Mouse (Mus musculus): ENCODE measurements around the gene Gpc6. TPM values are rescaled to one million over a fixed set of nuclear protein-coding genes. Genes with fewer than 3 reads are reported as not detected.
A peak's percentile ranks its signal among the peaks of the same experiment; 100 is the strongest.

Gpc6 gene
- polyA plus RNA-seq, 1 experiment from 2014 or later, result 11.4 TPM

DNA sequence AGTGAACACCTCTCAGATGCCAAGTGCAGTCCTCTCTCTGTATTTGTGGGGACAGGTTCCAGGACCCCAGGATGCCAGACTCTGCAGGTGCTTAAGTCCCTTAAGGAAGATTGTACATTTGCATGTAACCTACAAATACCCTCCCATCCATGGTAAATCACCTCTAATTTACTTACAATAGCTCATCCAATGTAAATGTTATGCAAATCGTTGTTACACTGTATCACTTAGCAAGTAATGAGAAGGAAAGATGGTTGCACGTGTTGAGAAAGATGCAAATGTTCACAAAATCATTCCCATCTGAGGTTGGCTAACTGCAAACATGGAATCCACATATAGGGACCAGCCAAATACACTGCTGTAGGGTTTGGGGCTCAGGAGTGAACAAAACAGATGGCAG lies 927.7 kb downstream of the Gpc6 start:
- Histone ChIP-seq H3K9me3 (ENCODE audit: control insufficient read depth, low read length) (no peaks in the 10 kb centered on the region), H3K9ac (ENCODE audit: low read length) (no peak overlapping the region), H3K4me2 (replicated peaks; ENCODE audit: low read depth) (no peak overlapping the region), H3K27me3 (ENCODE audit: control insufficient read depth, insufficient read depth, low read length) (no peaks in the 10 kb centered on the region), H3K4me1 (replicated peaks; ENCODE audit: control insufficient read depth, insufficient read depth) (no peaks in the 10 kb centered on the region), H3K36me3 (ENCODE audit: control insufficient read depth, insufficient read depth, low read length) (no peaks in the 10 kb centered on the region), H3K4me3 (ENCODE audit: low read depth, low read length) (no peak overlapping the region), H3K27ac (replicated peaks) (no peak overlapping the region)
- DNase-seq (ENCODE audit: low spot score) (no peak), ATAC-seq (ENCODE audit: low FRiP score, low TSS enrichment) (no peak)
- TF ChIP-seq CTCF (IDR thresholded peaks at IDR 0.05; ENCODE audit: low read depth), result no peak
- no peak for TF ChIP-seq EP300 (optimal IDR thresholded peaks at IDR 0.05)
- 92% methylated on average over 2 of the region's 2 CpGs for WGBS

DNA sequence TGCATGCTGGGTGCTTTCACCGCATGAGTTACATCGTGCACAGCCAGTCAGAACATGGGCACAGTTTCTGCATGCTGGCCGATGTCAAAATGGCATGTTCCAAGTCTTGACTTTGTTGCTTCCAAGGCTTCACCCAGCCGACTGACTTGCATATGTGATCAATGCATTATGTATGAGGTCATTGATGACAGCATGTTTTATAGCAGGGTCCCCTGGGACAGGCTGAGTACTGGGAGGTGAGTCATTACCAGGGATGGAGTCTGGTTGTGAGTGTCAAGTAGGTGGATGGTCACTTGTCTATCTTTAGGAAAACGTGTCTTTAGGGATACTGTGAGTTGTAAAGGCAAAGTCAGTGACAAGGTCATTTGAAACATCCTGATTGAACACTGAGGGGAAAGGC lies 929.4 kb downstream of the Gpc6 start:
- H3K4me2 ChIP-seq (replicated peaks; ENCODE audit: low read depth), result no peak overlapping the region
- no peak overlapping the region for H3K4me3 ChIP-seq (ENCODE audit: low read depth, low read length)
- no peak for TF ChIP-seq CTCF (IDR thresholded peaks at IDR 0.05; ENCODE audit: low read depth)
- TF ChIP-seq EP300 (optimal IDR thresholded peaks at IDR 0.05), result no peak
- no peaks in the 10 kb centered on the region for H3K36me3 ChIP-seq (ENCODE audit: control insufficient read depth, insufficient read depth, low read length)
- no peak overlapping the region for H3K9ac ChIP-seq (ENCODE audit: low read length)
- H3K27me3 ChIP-seq (ENCODE audit: control insufficient read depth, insufficient read depth, low read length), result no peaks in the 10 kb centered on the region
- WGBS, result 93% methylated on average over 5 of the region's 5 CpGs
- no peak for ATAC-seq (ENCODE audit: low FRiP score, low TSS enrichment)
- no peak overlapping the region for H3K27ac ChIP-seq (replicated peaks)
- DNase-seq (ENCODE audit: low spot score), result no peak
- no peaks in the 10 kb centered on the region for H3K9me3 ChIP-seq (ENCODE audit: control insufficient read depth, low read length)
- no peaks in the 10 kb centered on the region for H3K4me1 ChIP-seq (replicated peaks; ENCODE audit: control insufficient read depth, insufficient read depth)

DNA sequence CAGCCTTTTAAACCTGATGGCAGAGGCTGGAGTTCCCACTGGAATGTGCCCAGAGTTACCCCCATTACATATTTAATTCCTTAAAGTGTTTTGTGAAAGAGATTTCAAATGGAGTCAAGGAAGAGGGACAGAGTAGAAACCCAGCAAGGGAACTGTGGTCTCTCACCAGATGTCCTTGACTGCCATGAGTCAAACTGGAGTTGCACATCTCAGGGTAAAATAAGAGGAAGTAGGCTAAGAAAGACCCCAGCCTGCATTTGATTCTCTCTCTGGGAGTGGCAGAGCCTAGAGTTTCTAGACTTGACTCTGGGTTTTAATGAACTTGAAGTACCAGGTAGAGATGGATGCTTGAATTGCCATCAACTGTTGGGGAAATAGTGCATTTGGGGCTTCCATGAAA lies 946.2 kb downstream of the Gpc6 start:
- Histone ChIP-seq H3K4me2 (replicated peaks; ENCODE audit: low read depth) (no peak overlapping the region), H3K36me3 (ENCODE audit: control insufficient read depth, insufficient read depth, low read length) (no peaks in the 10 kb centered on the region), H3K4me3 (ENCODE audit: low read depth, low read length) (no peak overlapping the region), H3K9ac (ENCODE audit: low read length) (no peak overlapping the region), H3K4me1 (replicated peaks; ENCODE audit: control insufficient read depth, insufficient read depth) (no peaks in the 10 kb centered on the region), H3K9me3 (ENCODE audit: control insufficient read depth, low read length) (no peaks in the 10 kb centered on the region), H3K27me3 (ENCODE audit: control insufficient read depth, insufficient read depth, low read length) (no peaks in the 10 kb centered on the region), H3K27ac (replicated peaks) (no peak overlapping the region)
- DNase-seq (ENCODE audit: low spot score) (no peak), ATAC-seq (ENCODE audit: low FRiP score, low TSS enrichment) (no peak)
- TF ChIP-seq CTCF (IDR thresholded peaks at IDR 0.05; ENCODE audit: low read depth) (no peak), EP300 (optimal IDR thresholded peaks at IDR 0.05) (no peak)

DNA sequence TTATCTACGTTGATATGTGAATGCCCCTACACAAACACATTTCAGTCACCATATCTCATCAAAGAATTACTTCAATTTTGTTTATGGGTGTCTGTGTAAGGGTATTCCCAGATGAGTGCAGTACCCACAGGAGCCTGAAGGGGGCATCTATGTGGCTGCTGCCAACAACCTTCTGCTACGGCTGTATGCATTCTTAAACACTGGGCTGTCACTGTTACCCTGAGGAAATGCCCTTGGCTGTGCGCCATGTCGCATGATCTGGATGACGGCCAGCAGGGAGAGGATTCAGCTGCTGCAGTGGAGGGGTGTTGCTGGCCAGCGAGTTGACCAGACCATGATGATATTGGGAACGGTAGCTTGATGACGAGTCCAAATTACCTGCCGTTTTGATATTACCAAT lies 954.2 kb downstream of the Gpc6 start:
- no peak for ATAC-seq (ENCODE audit: low FRiP score, low TSS enrichment)
- H3K36me3 ChIP-seq (ENCODE audit: control insufficient read depth, insufficient read depth, low read length), result no peaks in the 10 kb centered on the region
- H3K27me3 ChIP-seq (ENCODE audit: control insufficient read depth, insufficient read depth, low read length), result no peaks in the 10 kb centered on the region
- no peaks in the 10 kb centered on the region for H3K9me3 ChIP-seq (ENCODE audit: control insufficient read depth, low read length)
- no peak for DNase-seq (ENCODE audit: low spot score)
- no peak overlapping the region for H3K9ac ChIP-seq (ENCODE audit: low read length)
- H3K4me2 ChIP-seq (replicated peaks; ENCODE audit: low read depth), result no peak overlapping the region
- no peak overlapping the region for H3K27ac ChIP-seq (replicated peaks)
- TF ChIP-seq CTCF (IDR thresholded peaks at IDR 0.05; ENCODE audit: low read depth), result peak; percentile 47
- no peak for TF ChIP-seq EP300 (optimal IDR thresholded peaks at IDR 0.05)
- no peaks in the 10 kb centered on the region for H3K4me1 ChIP-seq (replicated peaks; ENCODE audit: control insufficient read depth, insufficient read depth)
- WGBS, result 73% methylated on average over 9 of the region's 9 CpGs
- no peak overlapping the region for H3K4me3 ChIP-seq (ENCODE audit: low read depth, low read length)

DNA sequence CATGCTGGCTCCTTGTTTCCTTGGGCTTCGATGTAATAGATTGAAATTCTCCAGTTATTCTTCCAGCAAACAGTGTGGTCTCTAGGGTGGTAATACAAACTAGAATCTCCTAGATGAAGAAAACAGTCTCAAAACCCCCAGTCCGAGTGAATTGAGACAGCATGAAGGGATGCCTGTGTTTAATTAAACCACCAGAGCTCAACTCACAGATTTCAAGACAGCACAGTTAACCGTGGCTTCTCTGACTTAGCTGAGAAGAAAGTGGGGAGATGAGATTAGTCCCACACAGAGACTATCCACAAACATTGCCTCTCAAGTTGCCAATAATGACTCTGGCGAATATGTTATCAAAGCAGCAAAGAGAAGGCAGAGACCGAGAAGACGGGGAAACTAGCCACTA lies 956.0 kb downstream of the Gpc6 start:
- 77% methylated on average over 6 of the region's 6 CpGs for WGBS
- no peak for ATAC-seq (ENCODE audit: low FRiP score, low TSS enrichment)
- no peak overlapping the region for H3K9ac ChIP-seq (ENCODE audit: low read length)
- no peaks in the 10 kb centered on the region for H3K27me3 ChIP-seq (ENCODE audit: control insufficient read depth, insufficient read depth, low read length)
- no peak overlapping the region for H3K4me2 ChIP-seq (replicated peaks; ENCODE audit: low read depth)
- H3K9me3 ChIP-seq (ENCODE audit: control insufficient read depth, low read length), result no peaks in the 10 kb centered on the region
- no peaks in the 10 kb centered on the region for H3K36me3 ChIP-seq (ENCODE audit: control insufficient read depth, insufficient read depth, low read length)
- no peak for TF ChIP-seq EP300 (optimal IDR thresholded peaks at IDR 0.05)
- TF ChIP-seq CTCF (IDR thresholded peaks at IDR 0.05; ENCODE audit: low read depth), result no peak
- no peaks in the 10 kb centered on the region for H3K4me1 ChIP-seq (replicated peaks; ENCODE audit: control insufficient read depth, insufficient read depth)
- no peak overlapping the region for H3K4me3 ChIP-seq (ENCODE audit: low read depth, low read length)
- DNase-seq (ENCODE audit: low spot score), result no peak
- H3K27ac ChIP-seq (replicated peaks), result no peak overlapping the region

DNA sequence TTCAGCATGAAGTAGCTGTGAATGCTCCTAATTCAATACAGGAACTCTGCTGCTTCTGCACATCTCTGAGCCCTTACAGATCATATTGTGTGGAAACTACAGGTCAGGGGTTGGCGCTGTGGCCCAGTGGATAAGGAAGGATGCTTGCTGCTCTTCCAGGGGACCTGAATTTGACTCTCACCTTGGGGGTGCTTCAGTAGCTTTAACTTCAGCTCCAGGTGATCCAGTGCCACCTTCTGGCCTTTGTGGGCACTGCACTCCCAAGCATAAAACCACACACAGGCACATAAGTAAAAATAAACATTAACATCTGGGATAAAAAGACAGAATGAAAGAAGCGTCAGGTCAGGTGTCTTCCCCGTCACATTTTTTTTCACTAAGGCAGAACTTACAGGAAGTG lies 957.1 kb downstream of the Gpc6 start:
- DNase-seq (ENCODE audit: low spot score) (peak; percentile 49), ATAC-seq (ENCODE audit: low FRiP score, low TSS enrichment) (no peak)
- Histone ChIP-seq H3K9me3 (ENCODE audit: control insufficient read depth, low read length) (no peaks in the 10 kb centered on the region), H3K4me2 (replicated peaks; ENCODE audit: low read depth) (no peak overlapping the region), H3K9ac (ENCODE audit: low read length) (no peak overlapping the region), H3K4me1 (replicated peaks; ENCODE audit: control insufficient read depth, insufficient read depth) (no peaks in the 10 kb centered on the region), H3K36me3 (ENCODE audit: control insufficient read depth, insufficient read depth, low read length) (no peaks in the 10 kb centered on the region), H3K4me3 (ENCODE audit: low read depth, low read length) (no peak overlapping the region), H3K27me3 (ENCODE audit: control insufficient read depth, insufficient read depth, low read length) (no peaks in the 10 kb centered on the region), H3K27ac (replicated peaks) (no peak overlapping the region)
- peak; percentile 89 for TF ChIP-seq CTCF (IDR thresholded peaks at IDR 0.05; ENCODE audit: low read depth)
- no peak for TF ChIP-seq EP300 (optimal IDR thresholded peaks at IDR 0.05)
- WGBS, result 64% methylated on average over 3 of the region's 3 CpGs

All from stomach, postnatal 0 days (tissue).